Mouse (Mus musculus) hindbrain, embryonic 13.5 days (tissue): Measurements from ENCODE around the gene Slc25a31. TPM values are rescaled to one million over a fixed set of nuclear protein-coding genes. Genes with fewer than 3 reads are reported as not detected.

Experiments
- ATAC-seq: fragments of 200-750 bp; cut with Nextera tagmentation; 2 replicates; pipeline ENCODE4 v1.8.0; 2017; ENCODE audit warnings: moderate TSS enrichment; ENCODE audit not compliant: low FRiP score
- H3K27ac ChIP-seq: fragments of 300-500 bp; sonication (generic); 2 replicates; pipeline ENCODE4 v1.5.1; 2015; ENCODE audit warnings: inconsistent platforms, mild to moderate bottlenecking, moderate library complexity
- H3K27me3 ChIP-seq: fragments of 300-500 bp; sonication (generic); 2 replicates; pipeline ENCODE4 v1.6.1; 2015; ENCODE audit warnings: mild to moderate bottlenecking, inconsistent platforms
- H3K36me3 ChIP-seq: fragments of 300-500 bp; sonication (generic); 2 replicates; pipeline ENCODE4 v1.6.1; 2015; ENCODE audit warnings: mild to moderate bottlenecking, inconsistent platforms
- H3K4me1 ChIP-seq: fragments of 300-500 bp; sonication (generic); replicated peaks from 2 replicates; pipeline ENCODE4 v1.6.1; 2015; ENCODE audit warnings: inconsistent platforms
- H3K4me2 ChIP-seq: fragments of 300-500 bp; sonication (generic); 2 replicates; pipeline ENCODE4 v1.6.1; 2015; ENCODE audit warnings: inconsistent platforms, mild to moderate bottlenecking, moderate library complexity
- H3K4me3 ChIP-seq: fragments of 300-500 bp; sonication (generic); 2 replicates; pipeline ENCODE4 v1.5.1; 2015; ENCODE audit warnings: mild to moderate bottlenecking, inconsistent platforms
- H3K9ac ChIP-seq: fragments of 300-500 bp; sonication (generic); 2 replicates; pipeline ENCODE4 v1.6.1; 2015; ENCODE audit warnings: mild to moderate bottlenecking, inconsistent platforms
- H3K9me3 ChIP-seq: fragments of 300-500 bp; sonication (generic); 2 replicates; pipeline ENCODE4 v1.6.1; 2016; ENCODE audit warnings: inconsistent platforms
- WGBS: fragments of 180-500 bp; shearing (Covaris S2); methylation state at CpG from one replicate; pipeline ENCODE4 v1.1.7; 2015; 5-methylcytosine and 5-hydroxymethylcytosine counted together
- polyA plus RNA-seq: library from polyadenylated mRNA; unstranded; fragments of >200 nt; fragmentation: Nextera tagmentation; extraction: Ambion mirVana; gene quantifications from 2 replicates; pipeline ENCODE4 v1.2.1, GENCODE M21; 2015

The Slc25a31 gene
- polyA plus RNA-seq, result 0.27 and 0.41 TPM in 2 replicates

DNA sequence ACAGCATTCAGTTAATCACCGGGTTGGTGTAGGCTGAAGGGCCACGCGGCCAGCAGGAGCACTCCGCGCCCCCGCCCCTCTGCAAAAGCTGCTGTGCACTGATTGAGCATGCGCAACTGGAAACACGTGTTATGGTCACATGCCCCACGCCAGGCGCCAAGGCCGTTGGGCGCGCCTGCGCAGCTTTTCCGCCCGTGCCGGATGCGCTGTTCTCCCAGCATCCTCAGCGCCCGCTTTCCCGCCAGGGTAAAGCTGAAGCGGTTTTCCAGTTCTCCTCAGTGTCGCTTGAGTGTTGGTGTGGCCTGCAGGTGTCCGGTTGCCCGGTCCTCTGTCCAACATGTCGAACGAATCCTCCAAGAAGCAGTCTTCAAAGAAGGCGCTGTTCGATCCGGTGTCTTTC lies at the start of gene Slc25a31:
Gene Slc25a31, plus strand, starts transcription at position 201 of the 400 bp plus-strand sequence.
- H3K9ac ChIP-seq, result no peak within 1 kb of the TSS
- no peaks in the 10 kb centered on the region for H3K36me3 ChIP-seq
- H3K4me3 ChIP-seq, result no peak within 1 kb of the TSS
- H3K27ac ChIP-seq, result no peak within 1 kb of the TSS
- 0 out of 2 replicates have a peak, but pooled peaks cover 3% of the 10 kb centered on the region for H3K9me3 ChIP-seq
- 91% methylated on average over 30 of the region's 30 CpGs for WGBS
- no peak within 1 kb of the TSS for H3K4me2 ChIP-seq
- H3K4me1 ChIP-seq, result no peaks in the 10 kb centered on the region
- ATAC-seq, result no peak
- no peaks in the 10 kb centered on the region for H3K27me3 ChIP-seq

DNA sequence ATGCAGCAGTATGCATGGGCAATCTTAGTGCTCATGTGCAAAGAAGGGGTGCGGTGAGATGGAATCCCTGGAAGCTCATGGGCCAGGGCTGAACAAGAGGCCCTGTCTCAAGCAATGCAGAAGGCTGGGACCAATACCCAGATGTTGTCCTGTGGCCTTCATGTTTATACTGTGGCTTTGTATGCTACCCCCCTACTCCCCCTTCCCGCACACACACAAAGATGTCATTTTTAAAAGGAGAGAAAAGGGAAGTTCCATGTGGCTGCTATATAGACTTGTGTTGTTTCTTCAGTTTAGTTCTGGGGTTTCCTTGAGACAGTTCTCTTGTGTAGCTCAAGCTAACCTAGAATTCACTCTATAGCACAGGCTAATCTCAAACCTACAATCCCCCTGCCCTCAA lies 48.4 kb upstream of the Slc25a31 start:
- Histone ChIP-seq H3K4me2 (no peak overlapping the region), H3K9ac (no peak overlapping the region), H3K4me1 (no peaks in the 10 kb centered on the region), H3K27ac (no peak overlapping the region), H3K9me3 (no peaks in the 10 kb centered on the region), H3K4me3 (no peak overlapping the region), H3K27me3 (no peaks in the 10 kb centered on the region), H3K36me3 (peaks cover 47% of the 10 kb centered on the region)
- 96% methylated on average over 2 of the region's 2 CpGs for WGBS
- no peak for ATAC-seq

DNA sequence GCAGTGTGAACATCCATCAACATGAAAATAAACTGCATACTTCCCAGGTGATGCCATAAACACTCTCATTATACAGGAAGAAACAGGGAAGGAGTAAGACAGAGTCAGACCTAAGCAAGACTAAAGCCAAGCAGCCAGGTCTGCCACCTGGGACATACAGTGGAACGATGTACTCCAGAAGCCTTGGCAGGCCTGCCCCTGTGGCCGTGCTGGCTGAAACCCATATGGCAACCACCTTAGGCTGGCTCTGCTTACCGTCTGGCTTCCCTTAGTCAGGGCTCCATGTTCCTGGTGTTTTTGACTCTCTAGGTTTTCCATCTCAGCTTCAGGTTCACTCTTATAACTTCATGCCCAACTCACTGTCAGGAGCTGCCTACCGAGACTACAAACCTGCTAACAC lies 42.5 kb upstream of the Slc25a31 start:
- 94% methylated on average over 4 of the region's 4 CpGs for WGBS
- ATAC-seq, result no peak

DNA sequence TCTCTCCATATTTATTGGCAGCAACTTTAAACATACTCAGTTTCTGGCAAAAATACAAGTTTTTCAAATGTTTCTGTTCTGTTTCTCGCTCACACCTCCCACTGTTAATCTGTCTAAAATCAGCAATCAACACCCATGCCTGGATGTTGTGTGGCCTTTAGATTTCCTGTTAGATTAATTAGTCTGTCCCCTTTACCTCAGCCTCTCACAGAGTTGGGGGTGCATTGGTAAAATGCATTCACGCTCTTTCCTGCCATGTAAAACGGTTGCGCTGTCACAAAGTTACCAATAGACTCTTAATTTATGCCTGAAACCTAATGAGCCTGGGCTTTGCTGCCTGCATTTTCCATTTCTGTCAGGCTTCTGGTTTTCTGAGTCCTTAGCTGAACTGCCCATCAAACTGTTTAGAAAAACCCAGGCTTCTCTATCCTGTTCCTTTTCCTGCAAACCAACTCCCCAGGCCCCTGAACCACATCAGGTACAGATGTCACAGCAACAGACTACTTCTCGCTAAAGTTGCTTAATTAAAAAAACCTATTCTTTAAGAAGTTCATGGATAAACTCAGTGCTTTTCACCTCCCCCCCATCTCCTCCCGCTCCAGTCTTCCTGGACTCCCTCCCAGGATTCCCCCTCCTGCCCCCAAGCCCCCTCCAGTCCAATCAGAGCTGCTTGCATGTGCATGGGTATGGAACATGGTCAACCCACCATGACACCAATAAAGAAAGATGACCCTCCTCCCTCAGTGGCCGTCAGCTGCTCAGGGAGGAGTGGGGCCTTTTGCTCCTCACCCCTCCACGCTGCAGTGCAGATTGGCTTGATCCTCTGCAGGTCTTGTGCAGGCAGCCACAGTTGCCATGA lies 41.6 kb upstream of the Slc25a31 start:
- peaks cover 34% of the 10 kb centered on the region for H3K36me3 ChIP-seq
- H3K27me3 ChIP-seq, result no peaks in the 10 kb centered on the region
- no peak overlapping the region for H3K4me3 ChIP-seq
- no peaks in the 10 kb centered on the region for H3K4me1 ChIP-seq
- H3K27ac ChIP-seq, result no peak overlapping the region
- no peak overlapping the region for H3K9ac ChIP-seq
- ATAC-seq, result no peak
- H3K9me3 ChIP-seq, result no peaks in the 10 kb centered on the region
- H3K4me2 ChIP-seq, result no peak overlapping the region
- 76% methylated on average over 8 of the region's 8 CpGs for WGBS

More for the DNA sequence above, 42.5 kb upstream of the Slc25a31 start:
- Histone ChIP-seq H3K27ac (no peak overlapping the region), H3K4me3 (no peak overlapping the region), H3K9ac (no peak overlapping the region), H3K4me2 (no peak overlapping the region), H3K36me3 (peaks cover 37% of the 10 kb centered on the region), H3K4me1 (no peaks in the 10 kb centered on the region), H3K27me3 (no peaks in the 10 kb centered on the region), H3K9me3 (no peaks in the 10 kb centered on the region)

DNA sequence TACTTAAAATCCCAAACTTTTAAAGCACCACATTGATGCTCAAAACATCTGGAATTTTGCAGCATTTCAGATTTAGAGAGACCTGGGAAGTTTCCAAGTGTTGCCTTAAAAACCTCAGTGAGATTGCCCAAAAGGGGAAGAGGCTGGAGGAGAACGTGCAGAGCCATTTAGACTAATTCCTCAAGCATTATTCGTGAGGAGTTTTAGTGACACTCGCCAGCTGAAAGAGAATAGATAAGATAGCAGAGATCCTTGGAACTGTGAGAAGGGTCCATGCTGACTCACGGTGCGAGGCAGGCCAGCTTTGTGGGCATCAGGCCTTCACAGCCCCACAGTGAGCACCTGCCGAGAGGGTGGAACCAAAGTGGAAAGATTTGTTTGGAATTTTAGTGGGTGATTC lies 39.8 kb upstream of the Slc25a31 start:
- WGBS, result 78% methylated on average over 6 of the region's 6 CpGs
- ATAC-seq, result no peak
- Histone ChIP-seq H3K9ac (no peak overlapping the region), H3K27ac (no peak overlapping the region), H3K4me1 (peaks cover 3% of the 10 kb centered on the region; the same call in 1 of the 2 replicates), H3K36me3 (peaks cover 29% of the 10 kb centered on the region), H3K4me2 (no peak overlapping the region), H3K27me3 (no peaks in the 10 kb centered on the region), H3K4me3 (no peak overlapping the region), H3K9me3 (no peaks in the 10 kb centered on the region)

DNA sequence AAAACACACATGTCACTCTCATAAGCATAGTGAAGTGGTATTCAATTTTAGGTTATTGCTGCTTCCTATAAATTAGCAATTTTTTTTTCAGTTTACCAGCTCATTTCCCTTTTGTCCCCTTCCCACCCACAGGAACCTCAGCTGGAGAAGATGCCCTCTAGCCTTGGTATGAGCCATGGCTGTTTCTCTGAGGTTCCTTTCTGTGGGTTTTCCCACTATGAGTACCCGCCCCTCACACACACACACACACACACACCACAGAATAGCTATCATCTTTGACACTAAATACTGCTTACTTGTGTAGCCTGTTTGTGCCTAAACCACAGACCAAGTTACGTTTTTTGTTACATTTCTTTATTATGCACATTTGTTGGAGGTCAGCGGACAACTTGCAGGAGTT lies 39.3 kb upstream of the Slc25a31 start:
- no peaks in the 10 kb centered on the region for H3K27me3 ChIP-seq
- no peak overlapping the region for H3K27ac ChIP-seq
- H3K9ac ChIP-seq, result no peak overlapping the region
- H3K4me2 ChIP-seq, result no peak overlapping the region
- H3K9me3 ChIP-seq, result no peaks in the 10 kb centered on the region
- ATAC-seq, result no peak
- 93% methylated on average over 3 of the region's 3 CpGs for WGBS
- H3K4me3 ChIP-seq, result no peak overlapping the region
- H3K4me1 ChIP-seq, result peaks cover 3% of the 10 kb centered on the region; the same call in 1 of the 2 replicates
- peaks cover 25% of the 10 kb centered on the region for H3K36me3 ChIP-seq

DNA sequence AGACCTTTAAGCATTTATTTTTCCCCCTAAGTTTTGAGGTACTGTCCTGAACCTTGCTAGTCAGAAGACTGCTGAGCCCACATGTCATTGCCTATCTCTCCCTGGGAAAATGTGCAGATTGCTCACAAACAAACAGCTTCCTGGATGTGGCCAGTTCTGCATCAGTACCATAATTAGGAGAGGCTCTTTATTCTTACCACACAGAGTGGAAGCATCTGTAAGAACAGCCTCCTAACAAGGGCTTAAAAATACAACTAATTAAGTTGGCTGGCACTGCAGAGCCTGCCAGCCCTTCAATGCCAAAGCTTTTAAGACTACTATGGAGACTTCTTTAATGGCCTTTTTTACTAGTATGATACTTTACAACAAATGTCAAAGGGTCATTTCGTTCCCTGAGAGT lies 35.1 kb upstream of the Slc25a31 start:
- no peak overlapping the region for H3K4me2 ChIP-seq
- no peaks in the 10 kb centered on the region for H3K27me3 ChIP-seq
- H3K4me3 ChIP-seq, result no peak overlapping the region
- no peak for ATAC-seq
- H3K36me3 ChIP-seq, result peaks cover 4% of the 10 kb centered on the region; the same call in 1 of the 2 replicates
- no peak overlapping the region for H3K9ac ChIP-seq
- peaks cover 8% of the 10 kb centered on the region; the same call in 1 of the 2 replicates for H3K4me1 ChIP-seq
- H3K9me3 ChIP-seq, result no peaks in the 10 kb centered on the region
- H3K27ac ChIP-seq, result 0 out of 2 replicates have a peak overlapping the region, but pooled peaks have one; percentile 8
- 73% methylated on average over 1 of the region's 1 CpGs for WGBS

DNA sequence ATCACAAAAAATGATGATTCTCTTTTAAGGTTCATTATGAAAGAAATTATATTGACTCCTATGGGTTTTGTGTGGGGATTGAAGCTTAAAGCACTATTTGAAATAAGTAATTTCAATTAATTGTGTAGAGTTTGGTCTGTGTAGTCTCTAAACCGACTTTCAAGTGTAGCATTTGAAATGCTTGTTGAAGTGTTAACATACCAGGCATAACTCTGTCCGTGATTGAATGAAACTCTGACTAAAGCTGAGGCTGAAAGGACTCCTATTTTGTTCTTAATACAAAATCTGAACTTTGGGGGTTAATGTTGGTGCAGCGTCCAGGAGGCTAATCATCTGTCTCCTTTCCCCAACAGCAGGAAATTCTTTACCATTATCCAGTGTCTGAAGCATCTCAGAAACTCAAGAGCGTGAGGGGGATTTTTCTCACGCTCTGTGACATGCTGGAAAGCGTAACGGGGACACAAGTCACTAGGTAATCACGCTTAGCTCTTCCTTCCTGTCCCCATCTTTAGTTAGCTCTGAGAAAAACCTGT lies 33.7 kb upstream of the Slc25a31 start:
- Histone ChIP-seq H3K27me3 (no peaks in the 10 kb centered on the region), H3K27ac (no peak overlapping the region), H3K4me3 (no peak overlapping the region), H3K4me2 (no peak overlapping the region), H3K4me1 (peaks cover 8% of the 10 kb centered on the region; the same call in 1 of the 2 replicates), H3K36me3 (peaks cover 4% of the 10 kb centered on the region; the same call in 1 of the 2 replicates), H3K9me3 (no peaks in the 10 kb centered on the region), H3K9ac (no peak overlapping the region)
- WGBS, result 23% methylated on average over 8 of the region's 8 CpGs
- ATAC-seq, result no peak

DNA sequence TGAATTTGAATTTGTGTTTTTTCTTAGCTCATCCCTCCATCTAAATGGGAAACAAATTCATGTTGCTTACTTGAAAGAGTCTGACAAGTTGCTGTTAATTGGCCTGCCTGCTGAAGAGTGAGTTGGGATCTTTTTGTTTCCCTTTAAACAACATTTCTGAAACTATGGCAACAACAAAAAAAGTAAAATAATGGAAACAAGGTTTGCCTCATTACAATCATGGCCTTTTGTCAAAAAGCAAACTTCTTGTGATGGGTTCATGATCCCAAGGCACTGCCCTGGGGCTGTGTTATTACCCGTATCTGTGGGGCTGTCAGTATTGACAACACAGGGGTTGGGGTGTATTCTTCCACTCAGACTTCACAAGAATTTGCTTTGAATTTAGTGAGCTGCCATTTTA lies 29.8 kb upstream of the Slc25a31 start:
- no peak overlapping the region for H3K4me3 ChIP-seq
- no peak for ATAC-seq
- H3K9me3 ChIP-seq, result no peaks in the 10 kb centered on the region
- no peaks in the 10 kb centered on the region for H3K36me3 ChIP-seq
- 49% methylated on average over 1 of the region's 1 CpGs for WGBS
- H3K27ac ChIP-seq, result no peak overlapping the region
- H3K4me1 ChIP-seq, result peaks cover 9% of the 10 kb centered on the region; the same call in 1 of the 2 replicates
- no peak overlapping the region for H3K9ac ChIP-seq
- no peak overlapping the region for H3K4me2 ChIP-seq
- no peaks in the 10 kb centered on the region for H3K27me3 ChIP-seq

DNA sequence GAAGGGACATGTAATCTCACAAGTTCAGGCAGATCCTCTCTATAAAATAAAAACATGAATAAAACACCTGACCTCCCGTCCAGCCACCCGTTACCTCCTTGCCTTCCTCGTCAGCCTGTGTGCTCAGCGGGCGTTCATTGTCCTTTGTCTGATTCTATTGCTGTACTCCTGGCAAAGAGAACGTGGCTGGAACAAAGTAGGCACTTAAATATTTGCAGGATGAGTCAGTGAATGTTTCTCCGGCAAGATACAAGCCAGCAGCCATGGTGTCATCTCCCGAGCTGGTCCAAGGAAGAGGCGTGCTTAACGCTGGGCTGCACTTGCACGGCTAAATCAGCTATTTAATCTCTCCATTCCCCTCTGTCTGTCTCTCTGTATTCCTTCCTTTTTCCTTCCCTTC lies 26.3 kb upstream of the Slc25a31 start:
- no peaks in the 10 kb centered on the region for H3K9me3 ChIP-seq
- H3K9ac ChIP-seq, result no peak overlapping the region
- no peaks in the 10 kb centered on the region for H3K36me3 ChIP-seq
- 44% methylated on average over 11 of the region's 11 CpGs for WGBS
- no peak for ATAC-seq
- H3K4me1 ChIP-seq, result peaks cover 24% of the 10 kb centered on the region
- H3K4me3 ChIP-seq, result no peak overlapping the region
- no peak overlapping the region for H3K4me2 ChIP-seq
- no peaks in the 10 kb centered on the region for H3K27me3 ChIP-seq
- H3K27ac ChIP-seq, result no peak overlapping the region

DNA sequence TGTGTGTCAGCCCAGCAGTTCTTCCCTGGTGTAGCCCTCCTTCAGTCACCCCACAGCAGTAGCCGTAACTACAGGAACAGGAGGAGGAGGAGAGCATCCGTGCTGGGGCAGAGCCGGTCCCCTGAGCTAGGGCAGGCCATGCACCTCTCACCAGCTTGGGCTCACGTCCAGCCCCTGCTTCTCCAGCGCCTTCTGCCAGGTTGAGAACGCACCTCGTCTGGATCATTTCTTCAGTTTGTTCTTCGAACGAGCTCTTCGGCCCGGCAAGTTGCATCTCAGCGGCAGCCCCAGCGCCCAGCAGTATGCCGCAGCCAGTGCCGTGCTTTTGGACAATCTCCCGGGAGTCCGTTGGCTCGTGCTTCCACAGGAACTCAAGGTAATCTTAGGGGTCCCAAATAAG lies 25.5 kb upstream of the Slc25a31 start:
- H3K4me2 ChIP-seq, result no peak overlapping the region
- H3K9me3 ChIP-seq, result no peaks in the 10 kb centered on the region
- peaks cover 29% of the 10 kb centered on the region for H3K4me1 ChIP-seq
- H3K27ac ChIP-seq, result no peak overlapping the region
- no peak overlapping the region for H3K4me3 ChIP-seq
- no peak overlapping the region for H3K9ac ChIP-seq
- no peaks in the 10 kb centered on the region; the same call in 1 of the 2 replicates for H3K36me3 ChIP-seq
- 88% methylated on average over 17 of the region's 18 CpGs for WGBS
- no peak for ATAC-seq
- no peaks in the 10 kb centered on the region for H3K27me3 ChIP-seq

DNA sequence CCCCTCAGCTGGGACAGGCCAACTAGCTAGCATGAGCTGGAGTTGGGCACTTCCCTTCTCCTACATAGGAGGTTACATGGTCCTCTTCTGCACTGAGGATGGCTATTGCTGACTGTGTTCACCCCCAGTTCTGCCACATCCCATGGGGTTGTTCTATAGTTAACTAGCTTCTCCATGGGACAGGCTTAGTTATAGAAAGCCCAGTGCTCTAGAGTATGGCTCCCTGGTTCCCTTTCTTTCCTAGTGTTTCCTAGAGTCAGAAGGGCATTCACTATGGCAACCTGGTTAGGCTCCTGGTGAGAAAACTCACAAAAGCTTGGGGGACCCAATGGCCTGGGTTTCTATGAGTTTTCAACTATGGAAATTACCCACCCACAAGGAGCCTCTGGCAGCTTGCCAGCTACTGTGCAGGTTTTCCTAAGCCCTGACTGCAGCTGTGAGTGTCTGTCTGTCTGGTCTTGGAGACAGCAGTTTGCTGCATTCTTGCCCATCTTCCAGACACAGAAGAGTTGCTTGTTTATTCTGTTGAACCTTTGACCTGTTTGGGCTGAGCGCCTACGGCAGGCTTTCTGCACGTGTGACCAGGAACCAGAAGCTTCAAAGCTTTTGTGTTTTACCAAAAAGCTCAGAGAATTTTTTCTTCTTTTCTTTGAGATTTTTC lies 22.7 kb upstream of the Slc25a31 start:
- Histone ChIP-seq H3K4me3 (no peak overlapping the region), H3K4me2 (no peak overlapping the region), H3K9ac (no peak overlapping the region), H3K4me1 (peaks cover 29% of the 10 kb centered on the region), H3K27me3 (no peaks in the 10 kb centered on the region), H3K9me3 (no peaks in the 10 kb centered on the region), H3K36me3 (peaks cover 4% of the 10 kb centered on the region; the same call in 1 of the 2 replicates), H3K27ac (peak overlapping the region; percentile 63)
- peak; percentile 78 for ATAC-seq
- 10% methylated on average over 3 of the region's 3 CpGs for WGBS
